Mouse (Mus musculus) forebrain, embryonic 13.5 days (tissue): ENCODE measurements around the gene Olfr1261. TPM values are rescaled to one million over a fixed set of nuclear protein-coding genes. Genes with fewer than 3 reads are reported as not detected.

Experiments
- ATAC-seq: fragments of 200-750 bp; cut with Nextera tagmentation; 2 replicates; pipeline ENCODE4 v1.8.0; 2017
- H3K27ac ChIP-seq: fragments of 300-500 bp; sonication (generic); 2 replicates; pipeline ENCODE4 v1.5.1; 2015; ENCODE audit warnings: inconsistent platforms, mild to moderate bottlenecking, moderate library complexity
- H3K27me3 ChIP-seq: fragments of 300-500 bp; sonication (generic); 2 replicates; pipeline ENCODE4 v1.6.1; 2015; ENCODE audit warnings: mild to moderate bottlenecking, inconsistent platforms
- H3K36me3 ChIP-seq: fragments of 300-500 bp; sonication (generic); 2 replicates; pipeline ENCODE4 v1.6.1; 2015; ENCODE audit warnings: mild to moderate bottlenecking, inconsistent platforms; ENCODE audit not compliant: poor library complexity, severe bottlenecking
- H3K4me1 ChIP-seq: fragments of 300-500 bp; sonication (generic); 2 replicates; pipeline ENCODE4 v1.6.1; 2015; ENCODE audit warnings: inconsistent platforms
- H3K4me2 ChIP-seq: fragments of 300-500 bp; sonication (generic); 2 replicates; pipeline ENCODE4 v1.6.1; 2015; ENCODE audit warnings: inconsistent platforms, mild to moderate bottlenecking, moderate library complexity
- H3K4me3 ChIP-seq: fragments of 300-500 bp; sonication (generic); 2 replicates; pipeline ENCODE4 v1.5.1; 2015; ENCODE audit warnings: mild to moderate bottlenecking, inconsistent platforms
- H3K9ac ChIP-seq: fragments of 300-500 bp; sonication (generic); 2 replicates; pipeline ENCODE4 v1.6.1; 2015; ENCODE audit warnings: mild to moderate bottlenecking, inconsistent platforms
- H3K9me3 ChIP-seq: fragments of 300-500 bp; sonication (generic); replicated peaks from 2 replicates; pipeline ENCODE4 v1.6.1; 2016; ENCODE audit warnings: inconsistent platforms
- WGBS: fragments of 180-500 bp; shearing (Covaris S2); methylation state at CpG from one replicate; pipeline ENCODE4 v1.1.7; 2015; 5-methylcytosine and 5-hydroxymethylcytosine counted together
- polyA plus RNA-seq: library from polyadenylated mRNA; unstranded; fragments of >200 nt; fragmentation: Nextera tagmentation; extraction: Ambion mirVana; gene quantifications from 2 replicates; pipeline ENCODE4 v1.2.1, GENCODE M21; 2015

The Olfr1261 gene
- not detected in 2 replicates for polyA plus RNA-seq

GRCm38 (mm10) chr2:89990921-89991320, at the start of gene Olfr1261:
TSS of gene Olfr1261 (plus strand) at chr2:89991221.
- Histone ChIP-seq H3K4me1 (no peaks in the 10 kb centered on the region), H3K4me3 (no peak within 1 kb of the TSS), H3K36me3 (no peaks in the 10 kb centered on the region), H3K9ac (no peak within 1 kb of the TSS), H3K27ac (no peak within 1 kb of the TSS), H3K9me3 (no peaks in the 10 kb centered on the region), H3K4me2 (no peak within 1 kb of the TSS), H3K27me3 (no peaks in the 10 kb centered on the region)
- ATAC-seq, result no peak

GRCm38 (mm10) chr2:89948564-89948963, 42.5 kb upstream of the Olfr1261 start, which contains the start of gene Olfr1259:
TSS of gene Olfr1259 (minus strand) at chr2:89948664.
- H3K4me1 ChIP-seq, result no peaks in the 10 kb centered on the region
- H3K4me2 ChIP-seq, result no peak within 1 kb of the TSS
- H3K9ac ChIP-seq, result no peak within 1 kb of the TSS
- WGBS, result 91% methylated on average over 5 of the region's 5 CpGs
- no peak within 1 kb of the TSS for H3K27ac ChIP-seq
- no peaks in the 10 kb centered on the region for H3K36me3 ChIP-seq
- H3K27me3 ChIP-seq, result no peaks in the 10 kb centered on the region
- no peaks in the 10 kb centered on the region for H3K9me3 ChIP-seq
- no peak for ATAC-seq
- no peak within 1 kb of the TSS for H3K4me3 ChIP-seq

- no peaks in the 10 kb centered on the region for H3K9me3 ChIP-seq
- H3K27ac ChIP-seq, result no peak within 1 kb of the TSS
- ATAC-seq, result no peak
- H3K4me2 ChIP-seq, result no peak within 1 kb of the TSS
- no peaks in the 10 kb centered on the region for H3K36me3 ChIP-seq
- WGBS, result 68% methylated on average over 2 of the region's 2 CpGs
- H3K9ac ChIP-seq, result no peak within 1 kb of the TSS
- H3K4me1 ChIP-seq, result no peaks in the 10 kb centered on the region
- H3K4me3 ChIP-seq, result no peak within 1 kb of the TSS
- H3K27me3 ChIP-seq, result no peaks in the 10 kb centered on the region
Measured at GRCm38 (mm10) chr2:89974184-89974583, 16.8 kb upstream of the Olfr1261 start, which contains the start of gene Olfr1260. TSS of gene Olfr1260 (plus strand) at chr2:89974340.

GRCm38 (mm10) chr2:89977709-89978108, 13.3 kb upstream of the Olfr1261 start:
- Histone ChIP-seq H3K4me3 (no peak overlapping the region), H3K9me3 (no peaks in the 10 kb centered on the region), H3K4me2 (no peak overlapping the region), H3K27ac (no peak overlapping the region), H3K9ac (no peak overlapping the region), H3K36me3 (no peaks in the 10 kb centered on the region), H3K4me1 (no peaks in the 10 kb centered on the region), H3K27me3 (no peaks in the 10 kb centered on the region)
- 89% methylated on average over 2 of the region's 2 CpGs for WGBS
- no peak for ATAC-seq

GRCm38 (mm10) chr2:89999845-90000244, 8.8 kb downstream of the Olfr1261 start, which contains the start of gene Olfr1262:
TSS of gene Olfr1262 (plus strand) at chr2:90000145.
- no peaks in the 10 kb centered on the region for H3K4me1 ChIP-seq
- no peak within 1 kb of the TSS for H3K9ac ChIP-seq
- no peak within 1 kb of the TSS for H3K4me2 ChIP-seq
- H3K36me3 ChIP-seq, result no peaks in the 10 kb centered on the region
- no peaks in the 10 kb centered on the region for H3K27me3 ChIP-seq
- no peak within 1 kb of the TSS for H3K4me3 ChIP-seq
- H3K27ac ChIP-seq, result no peak within 1 kb of the TSS
- no peaks in the 10 kb centered on the region for H3K9me3 ChIP-seq
- ATAC-seq, result no peak

- no peak within 1 kb of the TSS for H3K27ac ChIP-seq
- ATAC-seq, result no peak
- no peaks in the 10 kb centered on the region for H3K36me3 ChIP-seq
Measured at GRCm38 (mm10) chr2:90011831-90012230, 20.8 kb downstream of the Olfr1261 start, which contains the start of gene Olfr1263. TSS of gene Olfr1263 (plus strand) at chr2:90012131.

GRCm38 (mm10) chr2:90025477-90025876, 34.5 kb downstream of the Olfr1261 start, which contains the start of gene Olfr1264:
TSS of gene Olfr1264 (minus strand) at chr2:90025577.
- ATAC-seq, result no peak
- no peak within 1 kb of the TSS for H3K9ac ChIP-seq
- 68% methylated on average over 2 of the region's 2 CpGs for WGBS

More at GRCm38 (mm10) chr2:90011831-90012230, 20.8 kb downstream of the Olfr1261 start, which contains the start of gene Olfr1263:
- no peak within 1 kb of the TSS for H3K9ac ChIP-seq
- H3K27me3 ChIP-seq, result no peaks in the 10 kb centered on the region
- H3K4me3 ChIP-seq, result no peak within 1 kb of the TSS
- no peaks in the 10 kb centered on the region for H3K9me3 ChIP-seq
- 75% methylated on average over 2 of the region's 2 CpGs for WGBS
- no peaks in the 10 kb centered on the region for H3K4me1 ChIP-seq
- H3K4me2 ChIP-seq, result no peak within 1 kb of the TSS

GRCm38 (mm10) chr2:90035037-90035436, 44.0 kb downstream of the Olfr1261 start, which contains the start of gene Olfr1265:
TSS of gene Olfr1265 (plus strand) at chr2:90035337.
- Histone ChIP-seq H3K27ac (no peak within 1 kb of the TSS), H3K9ac (no peak within 1 kb of the TSS), H3K36me3 (no peaks in the 10 kb centered on the region), H3K4me2 (no peak within 1 kb of the TSS), H3K4me3 (no peak within 1 kb of the TSS), H3K9me3 (no peaks in the 10 kb centered on the region), H3K27me3 (no peaks in the 10 kb centered on the region), H3K4me1 (no peaks in the 10 kb centered on the region)
- ATAC-seq, result no peak

More at GRCm38 (mm10) chr2:90025477-90025876, 34.5 kb downstream of the Olfr1261 start, which contains the start of gene Olfr1264:
- Histone ChIP-seq H3K27me3 (no peaks in the 10 kb centered on the region), H3K4me2 (no peak within 1 kb of the TSS), H3K4me1 (no peaks in the 10 kb centered on the region), H3K36me3 (no peaks in the 10 kb centered on the region), H3K4me3 (no peak within 1 kb of the TSS), H3K9me3 (no peaks in the 10 kb centered on the region), H3K27ac (no peak within 1 kb of the TSS)

Other genes with a start within 250 kb of the Olfr1261 start
- not detected in 2 replicates for gene Olfr1253, start 234.1 kb upstream of the Olfr1261 start, polyA plus RNA-seq
- not detected in 2 replicates for gene Olfr1254, start 197.6 kb upstream of the Olfr1261 start, polyA plus RNA-seq
- gene Olfr1255, start 179.2 kb upstream of the Olfr1261 start, polyA plus RNA-seq, result not detected in 2 replicates
- not detected in 2 replicates for gene Olfr1256, start 149.7 kb upstream of the Olfr1261 start, polyA plus RNA-seq
- not detected in 2 replicates for gene Olfr48, start 143.0 kb upstream of the Olfr1261 start, polyA plus RNA-seq
- not detected in 2 replicates for gene Olfr1257, start 112.8 kb upstream of the Olfr1261 start, polyA plus RNA-seq
- not detected in 2 replicates for gene Olfr1258, start 63.9 kb upstream of the Olfr1261 start, polyA plus RNA-seq
- not detected in 2 replicates for gene Olfr1259, start 42.6 kb upstream of the Olfr1261 start, polyA plus RNA-seq
- gene Olfr1260, start 16.9 kb upstream of the Olfr1261 start, polyA plus RNA-seq, result not detected in 2 replicates
- not detected in 2 replicates for gene Olfr1262, start 8.9 kb downstream of the Olfr1261 start, polyA plus RNA-seq
- not detected in 2 replicates for gene Olfr1263, start 20.9 kb downstream of the Olfr1261 start, polyA plus RNA-seq
- gene Olfr1264, start 34.4 kb downstream of the Olfr1261 start, polyA plus RNA-seq, result not detected in 2 replicates
- gene Olfr1265, start 44.1 kb downstream of the Olfr1261 start, polyA plus RNA-seq, result not detected in 2 replicates
- not detected in 2 replicates for gene Olfr140, start 72.4 kb downstream of the Olfr1261 start, polyA plus RNA-seq
- gene Olfr1269, start 130.2 kb downstream of the Olfr1261 start, polyA plus RNA-seq, result not detected in 2 replicates
- not detected in 2 replicates for gene Olfr32, start 151.1 kb downstream of the Olfr1261 start, polyA plus RNA-seq
- gene Olfr1270, start 161.9 kb downstream of the Olfr1261 start, polyA plus RNA-seq, result not detected in 2 replicates
- not detected in 2 replicates for gene Olfr1506, start 233.3 kb downstream of the Olfr1261 start, polyA plus RNA-seq